Mouse (Mus musculus) ES-E14 (cell line): ENCODE measurements at regions not wholly inside any gene's neighbourhood (a gene's known extent, or its start where the extent isn't known, plus 50 kb on each side); places are given as distances from the start of the nearest gene placed in this dataset.

ENCODE experiments used
- DNase-seq: peaks from one replicate; pipeline ENCODE4 v3.0.0-alpha.2; 2013; ENCODE audit warnings: low read depth, low spot score
- H3K27ac ChIP-seq: 2 replicates; pipeline ENCODE4 v1.5.1; 2012; ENCODE audit warnings: low read depth, mild to moderate bottlenecking, low read length, moderate library complexity, mixed read lengths; ENCODE audit not compliant: poor library complexity, insufficient read depth, severe bottlenecking
- H3K36me3 ChIP-seq: 2 replicates; pipeline ENCODE4 v1.6.1; 2012; ENCODE audit warnings: mild to moderate bottlenecking, low read length, moderate library complexity, mixed read lengths; ENCODE audit not compliant: control insufficient read depth, poor library complexity, insufficient read depth, severe bottlenecking
- H3K4me1 ChIP-seq, 2 experiments: fragments of 150-350 bp in 1 of 2; sonication (generic) in 1 of 2; 2 replicates each; pipeline ENCODE4 v1.6.1; 2012; ENCODE audit warnings: low read length in 2 of 2, mild to moderate bottlenecking in 1 of 2, mixed read lengths in 1 of 2; ENCODE audit not compliant: control insufficient read depth in 2 of 2, insufficient read depth in 2 of 2, poor library complexity in 1 of 2
- H3K4me3 ChIP-seq, 2 experiments: fragments of 150-350 bp in 1 of 2; sonication (generic) in 1 of 2; 2 replicates each; pipeline ENCODE4 v1.5.1; 2012; ENCODE audit warnings: low read length in 2 of 2, low read depth in 1 of 2, mild to moderate bottlenecking in 1 of 2, mixed read lengths in 1 of 2; ENCODE audit not compliant: insufficient read depth in 1 of 2, poor library complexity in 1 of 2, severe bottlenecking in 1 of 2
- H3K9ac ChIP-seq: 2 replicates; pipeline ENCODE4 v1.6.1; 2012; ENCODE audit warnings: low read depth, mild to moderate bottlenecking, low read length, mixed read lengths; ENCODE audit not compliant: poor library complexity, insufficient read depth, severe bottlenecking
- H3K9me3 ChIP-seq: fragments of 150-350 bp; sonication (generic); 2 replicates; pipeline ENCODE4 v1.6.1; 2012; ENCODE audit warnings: low read depth, mild to moderate bottlenecking, low read length; ENCODE audit not compliant: control insufficient read depth, insufficient read depth
- CHD2 ChIP-seq: IDR thresholded peaks from 2 replicates; pipeline ENCODE4 v1.6.1; 2014; ENCODE audit warnings: mild to moderate bottlenecking, low read depth, low read length, inconsistent platforms
- HCFC1 ChIP-seq: IDR thresholded peaks from 2 replicates; pipeline ENCODE4 v1.6.1; 2012; ENCODE audit warnings: low read length, inconsistent platforms, borderline replicate concordance; ENCODE audit not compliant: insufficient read depth
- MAFK ChIP-seq: IDR thresholded peaks from 2 replicates; pipeline ENCODE4 v1.6.1; 2014; ENCODE audit warnings: mild to moderate bottlenecking, low read depth, low read length, inconsistent platforms; ENCODE audit not compliant: insufficient read depth
- ZC3H11A ChIP-seq: IDR thresholded peaks from 2 replicates; pipeline ENCODE4 v1.6.1; 2012; ENCODE audit warnings: low read depth, mild to moderate bottlenecking, inconsistent platforms, low read length, borderline replicate concordance
- ZNF384 ChIP-seq: IDR thresholded peaks from 2 replicates; pipeline ENCODE4 v1.6.1; 2012; ENCODE audit warnings: low read depth, low read length, inconsistent platforms
- in situ Hi-C, 2 experiments: fragments of 600-800 bp; cut with MboI; formaldehyde crosslinking; loops; one replicate each; pipeline ENCODE4 v1.15.1; 2025; ENCODE audit warnings: low sequenced_read_pairs in 2 of 2, inconsistent platforms in 1 of 2; ENCODE audit not compliant: unreplicated experiment in 2 of 2

- Histone ChIP-seq H3K9me3 (no peaks in the 10 kb centered on the region), H3K4me1 (no peaks in the 10 kb centered on the region), H3K36me3 (no peaks in the 10 kb centered on the region), H3K4me3 (no peak overlapping the region), H3K9ac (no peak overlapping the region), H3K27ac (no peak overlapping the region)
- peak; percentile 75 for DNase-seq
- in situ Hi-C loops: no loop called here
- TF ChIP-seq CHD2 (no peak), MAFK (no peak), ZNF384 (no peak), ZC3H11A (no peak), HCFC1 (no peak)
Measured at GRCm38 (mm10) chr11:112501781-112502180, 280.2 kb upstream of the Sox9 start.

DNA sequence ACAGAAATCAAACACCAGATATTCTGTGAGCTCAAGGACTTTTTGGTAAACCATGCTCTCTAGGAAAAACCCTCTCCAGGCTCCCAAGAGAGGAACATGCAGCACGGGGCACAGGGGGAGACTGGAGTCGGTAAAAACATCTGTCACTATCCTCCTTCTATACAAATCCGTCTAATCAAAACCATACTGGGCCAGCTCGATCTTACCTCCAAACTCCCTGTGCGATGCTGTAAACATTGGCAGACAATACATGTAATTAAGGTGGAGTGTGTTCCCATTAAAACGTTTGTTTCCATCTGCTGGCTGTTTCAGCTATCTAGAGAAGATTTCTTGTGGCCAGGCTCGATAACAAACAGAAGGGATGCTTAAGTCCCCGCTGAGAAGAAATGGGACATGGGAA is 262.9 kb upstream of the Sox9 start:
- H3K36me3 ChIP-seq: no peaks in the 10 kb centered on the region
- H3K27ac ChIP-seq: no peak overlapping the region
- H3K4me1 ChIP-seq: no peaks in the 10 kb centered on the region
- no peak overlapping the region for H3K4me3 ChIP-seq
- in situ Hi-C loops: no loop called here
- TF ChIP-seq HCFC1 (no peak), ZNF384 (no peak), ZC3H11A (no peak), MAFK (no peak), CHD2 (no peak)
- no peak for DNase-seq
- H3K9ac ChIP-seq: no peak overlapping the region
- no peaks in the 10 kb centered on the region for H3K9me3 ChIP-seq

DNA sequence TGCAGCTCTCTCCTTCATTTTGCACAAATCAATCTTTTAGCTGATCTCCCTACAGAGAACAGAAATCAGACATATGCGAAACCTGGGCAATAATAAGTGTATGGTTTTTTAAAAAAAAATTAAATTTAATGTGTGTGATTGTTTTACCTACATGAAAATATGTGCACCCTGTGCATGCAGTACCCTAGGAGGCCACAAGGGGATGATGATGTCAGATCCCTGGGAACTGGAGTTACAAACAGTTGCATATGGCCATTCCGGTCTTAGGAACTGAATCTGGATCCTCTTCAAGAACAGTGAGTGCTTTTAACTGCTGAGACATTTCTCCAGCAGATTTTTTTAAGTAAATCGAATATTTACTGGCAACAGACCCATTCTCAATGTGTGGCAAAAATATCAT is 257.0 kb upstream of the Sox9 start:
- no peaks in the 10 kb centered on the region for H3K9me3 ChIP-seq
- in situ Hi-C loops: no loop called here
- no peak overlapping the region for H3K27ac ChIP-seq
- DNase-seq: no peak
- no peak overlapping the region for H3K4me3 ChIP-seq
- TF ChIP-seq CHD2: no peak
- no peak for TF ChIP-seq MAFK
- no peak for TF ChIP-seq HCFC1
- TF ChIP-seq ZC3H11A: no peak
- no peak for TF ChIP-seq ZNF384
- H3K4me1 ChIP-seq: no peaks in the 10 kb centered on the region
- H3K9ac ChIP-seq: no peak overlapping the region
- no peaks in the 10 kb centered on the region for H3K36me3 ChIP-seq

GRCm38 (mm10) chr11:112542573-112542972 is 239.5 kb upstream of the Sox9 start:
- in situ Hi-C loops: no loop called here
- H3K36me3 ChIP-seq: no peaks in the 10 kb centered on the region
- TF ChIP-seq MAFK: no peak
- no peak for TF ChIP-seq ZNF384
- TF ChIP-seq ZC3H11A: no peak
- no peak for TF ChIP-seq CHD2
- no peak for TF ChIP-seq HCFC1
- no peaks in the 10 kb centered on the region for H3K4me1 ChIP-seq
- no peak overlapping the region for H3K4me3 ChIP-seq
- H3K9ac ChIP-seq: no peak overlapping the region
- H3K27ac ChIP-seq: no peak overlapping the region
- no peaks in the 10 kb centered on the region for H3K9me3 ChIP-seq
- DNase-seq: no peak

DNA sequence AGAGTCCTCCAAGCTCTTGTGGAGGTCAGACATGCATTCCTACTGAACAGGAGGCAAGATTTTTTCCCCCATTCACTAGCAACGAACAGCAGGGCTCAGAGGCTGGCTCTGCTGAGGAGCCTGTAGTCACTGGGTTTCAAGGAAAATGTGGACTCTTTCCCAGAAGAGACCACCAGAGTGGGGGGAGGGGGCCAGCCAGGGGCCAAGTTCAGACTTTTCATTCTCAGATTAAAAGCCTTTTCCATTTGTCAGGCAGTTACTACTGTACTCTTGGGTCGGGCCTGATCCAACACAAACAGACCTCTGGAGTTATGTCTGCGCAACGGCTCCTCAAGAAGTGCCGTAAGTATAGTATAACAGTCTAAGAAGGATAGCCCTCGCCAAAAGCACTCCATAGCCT is 238.6 kb upstream of the Sox9 start:
- Histone ChIP-seq H3K9me3 (no peaks in the 10 kb centered on the region), H3K4me1 (no peaks in the 10 kb centered on the region), H3K4me3 (no peak overlapping the region), H3K36me3 (no peaks in the 10 kb centered on the region), H3K27ac (no peak overlapping the region), H3K9ac (no peak overlapping the region)
- no peak for DNase-seq
- TF ChIP-seq ZNF384 (no peak), MAFK (no peak), HCFC1 (no peak), CHD2 (no peak), ZC3H11A (no peak)
- in situ Hi-C loops: no loop called here
